Mouse (Mus musculus): Measurements from ENCODE around the gene Nav2.

The Nav2 gene

DNA sequence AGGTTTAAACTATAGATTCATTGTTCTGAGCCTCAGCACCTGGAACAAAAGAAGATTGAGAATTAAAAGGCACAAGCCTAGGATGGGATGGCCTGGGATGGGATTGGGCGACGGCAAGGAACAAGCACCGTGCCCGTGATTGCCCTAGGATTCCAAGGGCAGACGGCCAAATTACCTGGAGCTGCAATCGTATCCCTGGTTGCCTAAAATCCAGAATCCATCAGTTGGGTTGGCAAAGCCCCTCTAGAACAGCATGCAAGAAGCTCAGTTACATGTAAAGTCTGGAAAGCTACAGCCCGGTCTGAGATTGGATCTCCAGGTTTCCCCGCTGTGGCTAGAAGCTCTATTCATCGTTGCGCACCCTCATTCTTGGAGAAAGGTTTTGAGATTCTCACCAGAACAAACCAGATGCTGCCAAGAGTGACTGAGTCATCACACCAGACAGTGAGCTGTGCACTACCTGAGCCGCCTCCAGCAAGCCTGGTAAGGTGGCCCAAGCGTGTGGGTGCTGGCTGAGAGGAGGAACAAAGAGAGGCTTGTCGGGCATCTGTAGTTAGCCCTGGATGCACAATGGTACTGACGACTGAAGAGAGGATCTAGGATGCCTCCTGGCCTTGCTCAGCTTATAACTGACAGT lies 531.9 kb downstream of the Nav2 start:
- no peak for DNase-seq (ENCODE audit: low spot score)

DNA sequence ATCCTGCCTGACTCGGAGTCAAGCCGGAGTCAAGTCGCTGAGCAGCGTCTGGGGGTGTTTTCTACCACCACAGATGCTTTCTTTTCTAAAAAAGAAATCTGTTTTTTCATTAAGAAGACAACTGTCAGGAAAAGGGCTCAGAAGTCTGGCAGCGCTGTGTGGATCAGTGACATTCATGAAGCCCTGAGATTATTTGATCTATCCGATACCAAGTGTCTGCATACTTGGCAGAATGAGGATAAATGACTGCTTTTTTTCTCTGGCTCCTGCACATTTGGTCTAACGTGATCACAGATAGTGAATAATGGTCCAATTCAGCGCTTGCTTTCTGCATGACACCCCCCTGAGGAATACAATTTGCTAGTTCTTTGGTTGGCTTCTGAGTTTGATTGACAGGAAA lies 533.7 kb downstream of the Nav2 start:
- DNase-seq (ENCODE audit: low spot score) = no peak

DNA sequence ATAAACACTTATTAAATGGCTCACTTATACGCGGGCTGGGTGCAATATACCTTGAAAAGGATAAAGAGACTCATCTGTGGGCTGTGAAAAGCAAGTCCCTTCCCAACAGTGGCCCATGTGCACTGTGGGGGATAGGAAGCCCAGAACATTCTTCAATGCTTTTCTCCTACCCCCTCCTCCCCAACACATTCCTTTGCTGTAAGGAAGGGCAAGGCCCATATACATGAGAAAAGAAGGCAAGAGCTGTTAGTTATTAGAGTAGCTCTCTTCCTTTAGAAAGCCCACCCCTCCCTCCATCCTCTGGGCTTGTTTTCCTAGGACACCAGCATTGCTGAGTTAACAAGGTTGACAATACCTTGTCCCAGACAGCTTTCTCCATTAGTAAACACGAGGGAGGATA lies 540.1 kb downstream of the Nav2 start:
- no peak for DNase-seq (ENCODE audit: low spot score)

DNA sequence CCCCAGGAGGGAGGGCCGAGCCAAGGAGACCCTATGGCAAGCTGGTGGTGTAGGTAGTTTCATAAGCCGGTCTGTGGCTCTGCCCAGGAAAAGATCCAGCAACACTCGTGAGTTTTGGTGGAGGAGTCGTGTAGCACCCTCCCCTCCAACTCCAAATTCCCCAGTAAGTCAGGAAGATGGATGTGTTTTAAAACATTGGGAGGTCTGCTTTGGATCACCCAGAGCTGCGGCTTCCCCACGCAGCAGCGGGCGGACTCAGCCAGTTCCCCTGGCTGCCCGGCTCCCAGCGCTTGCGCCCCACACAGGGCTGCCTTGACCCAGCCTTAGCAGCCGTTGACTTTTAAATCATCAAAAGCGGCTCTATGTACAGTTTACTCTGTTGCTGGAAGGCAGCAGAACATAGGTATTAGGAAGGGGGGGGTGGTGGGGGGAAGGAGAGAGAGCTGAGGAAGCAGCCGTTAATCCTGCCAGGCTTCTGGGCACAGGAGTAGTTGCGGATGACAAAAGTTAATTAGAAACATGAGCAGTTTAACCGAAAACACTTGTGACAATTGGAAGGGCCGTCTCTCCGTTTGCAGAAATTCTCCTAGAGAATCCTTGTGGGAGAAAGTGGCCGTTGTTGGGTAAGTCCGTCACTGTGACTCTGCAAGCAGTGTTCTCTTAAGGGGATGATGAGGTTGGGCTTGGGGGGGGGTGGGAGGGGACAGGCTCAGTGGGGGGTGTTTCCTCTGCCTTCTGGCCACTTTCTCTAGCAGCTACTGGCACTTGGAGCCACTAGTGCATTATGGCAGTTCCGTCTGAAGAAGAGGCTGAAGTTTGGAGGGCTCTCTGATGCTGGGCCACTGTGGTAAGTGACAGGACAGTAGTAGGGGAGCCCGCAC lies 542.0 kb downstream of the Nav2 start:
- DNase-seq (ENCODE audit: low spot score) = no peak

DNA sequence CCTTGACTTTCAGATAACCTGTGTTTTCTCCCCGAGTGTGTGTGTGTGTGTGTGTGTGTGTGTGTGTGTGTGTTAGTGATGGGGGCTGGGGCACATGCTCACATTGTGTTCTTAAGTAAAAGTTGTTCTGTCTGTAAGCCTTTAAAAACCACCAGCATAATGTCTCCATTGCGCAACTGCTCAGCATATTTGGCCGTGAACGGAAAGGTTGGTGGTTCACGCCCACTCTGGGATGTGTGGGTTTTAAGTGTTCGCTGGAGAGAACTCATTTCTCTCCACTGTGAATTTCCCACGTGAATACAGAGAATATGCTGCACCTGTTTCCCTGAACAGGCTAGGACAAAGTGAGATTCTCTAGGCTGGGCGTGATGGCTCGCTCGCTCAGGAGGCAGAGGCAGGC lies 542.7 kb downstream of the Nav2 start:
- DNase-seq (ENCODE audit: low spot score) = no peak

DNA sequence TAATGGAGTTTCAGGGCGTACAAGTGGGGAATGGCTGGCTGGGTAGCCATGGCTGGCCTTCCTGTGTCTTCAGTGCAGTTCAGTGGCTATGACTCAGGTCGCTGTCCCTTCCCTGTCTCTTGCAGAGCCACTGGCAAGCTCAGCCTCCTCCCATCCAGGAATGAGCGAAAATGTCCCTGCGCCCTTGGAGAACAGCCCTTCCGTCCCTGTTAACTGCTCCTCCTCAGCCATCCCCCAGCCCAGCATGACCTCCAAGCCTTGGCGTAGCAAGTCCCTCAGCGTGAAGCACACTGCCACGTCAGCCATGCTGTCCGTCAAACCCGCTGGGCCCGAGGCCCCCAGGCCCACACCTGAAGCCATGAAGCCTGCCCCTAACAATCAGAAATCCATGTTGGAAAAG lies 543.8 kb downstream of the Nav2 start:
- no peak for DNase-seq (ENCODE audit: low spot score)

DNA sequence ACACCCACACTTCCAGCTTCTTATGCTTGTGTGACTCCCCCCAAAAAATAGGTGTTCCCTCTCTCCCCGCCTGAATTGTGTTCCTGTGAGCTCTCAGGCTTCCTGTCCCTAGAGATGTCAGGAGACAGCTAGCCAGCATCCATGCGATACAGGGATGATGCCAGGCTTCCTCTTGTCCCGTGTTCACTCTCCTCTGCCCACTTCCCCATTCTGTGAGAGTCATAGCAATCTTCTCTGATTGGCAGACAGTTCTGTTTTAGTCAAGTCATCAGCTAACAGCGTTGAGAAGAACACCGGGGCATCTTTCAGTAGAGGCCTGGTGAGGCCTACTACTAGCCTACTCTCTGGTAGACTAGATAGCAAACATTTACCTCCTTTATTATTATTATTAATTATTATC lies 546.1 kb downstream of the Nav2 start:
- no peak for DNase-seq (ENCODE audit: low spot score)

DNA sequence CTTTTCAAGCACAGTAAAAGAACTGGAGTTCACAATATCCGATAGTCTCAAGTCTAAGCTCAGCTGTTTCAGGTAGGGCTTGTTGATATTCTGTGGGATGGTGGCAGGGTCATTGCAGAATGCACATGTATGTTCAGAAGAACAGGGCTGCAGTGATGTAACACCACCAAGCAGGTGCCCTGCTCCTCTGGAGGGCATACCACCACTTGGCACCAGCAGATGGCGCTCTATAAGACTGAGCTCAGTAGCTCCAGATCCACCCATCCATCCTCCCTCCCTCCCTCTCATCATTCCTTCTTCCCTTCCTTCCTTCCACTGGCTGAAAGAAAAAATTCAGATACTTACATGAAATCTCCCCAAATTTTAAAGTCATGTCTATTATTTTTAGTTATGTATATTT lies 547.6 kb downstream of the Nav2 start:
- peak; percentile 5 for DNase-seq (ENCODE audit: low spot score)

DNA sequence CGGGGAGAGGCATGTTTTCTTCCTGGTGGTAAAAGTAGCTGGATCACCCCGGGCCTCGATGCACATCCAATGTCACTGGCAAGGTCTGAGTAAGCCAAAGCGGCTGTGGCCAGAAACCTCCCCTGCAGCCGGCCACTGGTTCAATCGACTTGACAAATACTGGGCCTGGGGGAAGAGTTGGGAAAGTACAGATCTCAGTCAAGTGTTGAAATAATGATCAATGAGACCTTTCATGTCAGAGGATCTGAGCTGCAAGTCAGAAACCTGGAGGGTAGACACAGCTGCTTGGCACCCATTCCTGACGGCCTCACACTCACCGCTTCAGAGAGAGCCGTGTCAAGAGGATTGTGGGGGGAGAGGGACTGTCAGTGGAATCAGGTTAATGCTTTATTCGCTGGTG lies 548.9 kb downstream of the Nav2 start:
- DNase-seq (ENCODE audit: low spot score) = no peak

DNA sequence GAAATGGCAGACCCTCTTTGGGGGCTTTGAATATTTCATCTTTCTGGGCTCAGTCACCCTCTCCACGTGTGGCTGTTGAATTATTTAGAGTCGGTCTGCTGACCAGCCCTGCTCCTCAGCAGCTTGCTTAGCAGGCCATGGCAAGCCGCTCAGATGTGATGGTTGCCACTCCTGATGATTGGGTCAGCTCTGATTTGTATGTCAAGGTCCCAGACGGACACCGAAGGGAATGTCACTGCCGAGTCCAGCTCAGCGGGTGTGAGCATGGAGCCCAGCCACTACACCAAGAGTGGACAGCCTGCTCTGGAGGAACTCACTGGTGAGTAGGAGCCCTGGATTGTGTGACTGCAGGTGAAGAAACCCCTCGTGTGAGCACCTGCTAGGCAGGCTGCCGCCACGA lies 549.4 kb downstream of the Nav2 start:
- no peak for DNase-seq (ENCODE audit: low spot score)

DNA sequence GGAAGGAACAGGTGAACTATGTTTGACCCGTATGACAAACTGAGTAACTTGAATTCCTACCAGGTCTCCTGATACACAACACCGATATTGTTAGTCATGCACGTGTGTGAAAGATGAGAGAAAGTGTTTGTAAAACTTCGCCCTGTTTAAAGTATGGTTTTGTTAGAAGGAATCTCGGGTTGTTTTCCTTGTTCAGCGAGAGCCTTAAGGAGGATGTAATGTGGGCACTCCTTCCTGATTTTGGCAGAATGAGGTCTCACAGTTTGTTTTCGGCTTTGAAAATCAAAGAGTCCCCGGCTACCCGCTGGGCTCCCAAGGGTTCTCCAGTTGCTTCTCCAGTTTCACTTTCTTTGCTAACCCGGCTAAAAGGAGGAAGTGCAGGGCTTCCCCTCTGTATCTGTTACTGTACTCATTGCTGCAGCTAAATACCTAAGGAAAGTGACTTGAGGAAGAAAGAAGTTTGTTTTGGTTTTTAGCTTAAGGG lies 553.9 kb downstream of the Nav2 start:
- no peak for DNase-seq (ENCODE audit: low spot score)

DNA sequence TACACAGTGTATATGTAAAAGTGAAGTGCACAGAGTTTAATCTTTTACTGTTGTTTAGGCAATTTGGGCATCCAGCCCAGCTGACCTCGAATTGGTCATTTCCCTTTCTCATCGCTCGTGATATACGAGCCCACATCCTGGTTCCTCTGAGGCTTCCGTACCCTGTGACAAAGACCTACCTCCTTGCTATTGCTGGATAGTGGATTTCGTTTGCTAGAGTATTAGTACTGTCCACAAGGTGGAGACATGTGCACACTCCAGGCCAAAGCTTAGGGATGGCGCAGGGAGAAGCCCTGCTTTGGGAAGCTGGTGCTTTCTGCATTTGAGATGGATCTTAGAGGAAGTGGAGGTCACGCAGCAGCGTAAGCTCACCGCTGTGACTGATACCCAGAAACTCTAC lies 559.3 kb downstream of the Nav2 start:
- DNase-seq (ENCODE audit: low spot score) = peak; percentile 12

DNA sequence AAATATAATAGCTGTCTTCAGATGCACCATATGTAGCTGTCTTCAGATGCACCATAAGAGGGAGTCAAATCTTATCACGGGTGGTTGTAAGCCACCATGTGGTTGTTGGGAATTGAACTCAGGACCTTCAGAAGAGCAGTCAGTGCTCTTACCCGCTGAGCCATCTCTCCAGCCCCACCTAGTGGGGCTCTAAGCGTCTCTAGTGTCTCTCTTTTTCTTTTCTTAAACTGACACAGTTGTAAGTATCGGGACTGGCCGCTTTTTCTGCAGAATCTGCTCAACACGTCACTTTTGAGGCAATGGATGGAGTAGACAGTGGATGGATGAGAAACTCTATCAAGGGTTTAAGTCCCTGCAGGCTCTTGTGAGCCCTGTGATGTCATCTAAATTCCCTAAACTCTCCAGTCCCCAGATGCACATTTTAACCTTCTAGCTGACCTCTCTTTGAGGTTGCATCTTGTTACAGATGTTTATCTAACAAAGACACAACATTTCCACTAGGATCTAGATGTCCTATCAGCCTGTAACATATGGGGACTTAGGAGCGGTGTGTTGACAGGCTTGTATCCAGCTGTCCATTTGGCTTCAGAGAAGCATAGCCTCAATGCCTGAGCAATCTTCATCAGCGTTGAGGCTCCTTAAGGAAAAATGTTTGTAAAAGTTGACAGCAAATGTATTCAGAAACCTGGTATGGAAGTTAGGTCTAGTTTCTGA lies 560.1 kb downstream of the Nav2 start:
- DNase-seq (ENCODE audit: low spot score) = no peak

DNA sequence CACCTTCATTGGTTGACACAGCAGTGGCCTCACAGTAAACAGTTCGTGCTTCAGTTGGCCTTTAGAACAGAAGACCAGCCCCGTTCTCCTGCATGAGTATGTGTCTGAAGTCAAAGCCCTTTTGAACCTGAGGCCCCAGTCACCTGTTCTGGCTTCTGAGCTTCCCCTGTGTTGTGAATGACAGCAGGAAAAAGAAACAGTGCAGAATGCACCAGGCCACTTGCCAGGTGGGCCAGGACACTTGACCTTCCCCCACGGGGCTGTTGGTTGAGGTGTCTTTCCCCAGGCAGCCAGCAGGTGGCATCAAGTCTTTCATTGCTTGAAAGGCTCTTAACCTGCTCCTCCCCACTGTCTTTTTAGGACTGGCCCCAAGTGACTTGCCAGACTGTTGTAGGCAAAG lies 562.8 kb downstream of the Nav2 start:
- peak; percentile 50 for DNase-seq (ENCODE audit: low spot score)

DNA sequence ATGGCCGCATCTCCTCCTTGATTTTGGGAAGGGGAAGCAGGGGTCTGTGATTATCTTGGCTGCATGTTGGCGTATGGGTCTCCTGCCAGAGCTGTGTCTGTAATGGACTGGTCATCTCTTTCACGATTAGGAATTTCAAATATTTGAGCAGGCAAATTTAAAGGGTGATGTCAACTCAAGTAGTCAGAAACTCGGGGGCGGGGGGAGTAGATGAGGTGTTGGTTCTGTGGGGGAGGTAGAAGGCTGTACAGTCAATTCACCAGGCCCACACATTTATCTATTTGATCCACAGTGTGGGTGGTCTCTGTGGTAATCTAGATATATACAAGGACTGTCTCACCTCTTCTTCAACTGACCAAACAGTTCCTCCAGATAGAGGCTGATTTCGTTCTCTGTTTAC lies 566.8 kb downstream of the Nav2 start:
- no peak for DNase-seq (ENCODE audit: low spot score)

DNA sequence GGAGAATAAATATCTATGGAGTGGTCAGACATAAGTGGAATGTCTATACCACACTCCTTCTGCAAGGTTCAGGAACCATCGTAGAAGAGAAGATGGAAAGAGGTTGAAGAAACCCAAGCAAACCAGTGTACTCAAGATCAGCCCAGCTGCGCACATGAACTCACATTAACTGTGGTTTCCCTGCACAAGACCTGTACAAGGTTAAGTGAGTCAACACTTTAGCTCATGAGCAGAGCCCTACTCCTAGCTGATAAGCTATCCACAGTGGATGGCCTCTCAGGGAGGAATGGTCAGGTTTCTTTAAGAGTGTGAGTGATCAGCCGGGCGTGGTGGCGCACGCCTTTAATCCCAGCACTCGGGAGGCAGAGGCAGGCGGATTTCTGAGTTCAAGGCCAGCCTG lies 567.6 kb downstream of the Nav2 start:
- no peak for DNase-seq (ENCODE audit: low spot score)

DNA sequence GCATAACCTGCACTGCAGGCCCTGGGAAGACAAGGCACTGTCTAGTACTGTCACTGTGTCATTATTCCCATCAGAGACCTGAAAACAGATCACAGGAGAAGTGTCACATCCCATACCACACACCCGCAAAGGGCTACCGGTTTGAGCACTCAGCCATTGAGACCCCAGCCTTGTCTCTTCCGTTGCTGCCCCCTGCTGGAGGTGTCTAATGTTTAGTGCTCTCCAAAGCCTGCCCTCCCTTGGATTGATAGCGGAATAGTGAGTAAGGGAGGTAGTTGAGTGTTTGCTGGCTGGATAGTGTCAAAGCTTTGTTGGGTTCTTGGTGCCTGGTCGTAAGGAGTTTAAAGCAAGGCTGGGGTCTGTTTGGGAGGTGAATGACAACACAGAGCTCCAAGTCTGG lies 568.1 kb downstream of the Nav2 start:
- no peak for DNase-seq (ENCODE audit: low spot score)

DNA sequence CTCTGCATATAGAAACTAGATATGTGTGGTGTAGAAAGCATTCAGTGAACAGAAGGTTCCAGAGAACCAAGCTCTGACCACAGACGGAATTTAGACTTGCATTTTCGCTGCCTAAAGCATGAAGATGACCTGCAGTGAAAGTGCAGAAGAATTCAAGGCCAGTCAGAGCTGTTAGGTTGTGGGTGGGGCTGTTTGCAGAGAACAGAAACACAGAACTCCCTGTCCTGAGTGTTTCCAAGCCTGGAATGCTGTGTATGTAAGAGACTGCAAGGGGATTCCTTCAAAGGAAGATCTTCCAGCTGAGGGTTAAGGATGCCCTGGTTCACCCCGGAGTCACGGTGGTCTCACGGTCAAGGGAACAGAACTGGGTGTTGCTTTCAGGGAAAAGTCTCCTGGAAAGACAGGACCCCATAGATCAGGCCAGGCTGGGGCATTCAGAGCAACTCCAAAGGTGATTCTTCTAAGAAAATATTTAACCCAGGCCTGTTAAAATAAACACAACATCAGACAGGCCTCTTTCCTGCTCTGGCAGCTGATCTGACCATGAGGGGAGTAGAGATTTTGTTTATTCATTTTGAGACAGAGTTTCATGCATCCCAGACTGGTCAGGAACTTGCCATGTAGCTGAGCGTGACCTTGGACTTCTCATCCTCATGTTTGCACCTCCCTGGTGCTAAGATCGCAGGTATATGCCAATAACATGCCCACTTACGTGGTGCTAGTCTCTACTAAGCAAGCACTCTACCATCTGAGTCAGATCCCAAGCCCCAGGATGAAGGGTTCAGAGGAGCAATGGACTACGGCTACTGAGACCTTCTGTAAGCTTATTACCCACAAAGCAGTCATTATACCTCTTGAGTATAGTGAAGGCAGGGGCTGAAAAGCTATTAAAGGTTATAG lies 568.8 kb downstream of the Nav2 start:
- DNase-seq (ENCODE audit: low spot score) = no peak

DNA sequence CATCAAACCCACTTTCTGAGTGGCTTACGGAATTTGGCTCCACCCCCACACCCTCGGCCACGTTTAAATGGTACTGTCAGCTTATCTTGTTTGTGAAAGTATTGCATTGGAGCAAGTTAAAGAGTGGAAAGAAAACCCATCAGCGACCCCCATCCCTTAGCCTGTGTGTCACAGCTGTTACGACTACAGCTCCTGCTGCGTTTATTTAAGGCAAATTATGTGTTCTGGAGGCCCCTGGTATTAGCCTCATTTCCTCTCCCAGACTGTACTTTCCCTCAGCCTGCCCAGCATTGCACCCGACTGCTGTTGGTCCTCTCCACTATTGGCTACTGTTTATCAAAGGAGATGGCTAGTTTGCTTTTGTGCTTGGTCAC lies 569.4 kb downstream of the Nav2 start:
- DNase-seq (ENCODE audit: low spot score) = no peak

DNA sequence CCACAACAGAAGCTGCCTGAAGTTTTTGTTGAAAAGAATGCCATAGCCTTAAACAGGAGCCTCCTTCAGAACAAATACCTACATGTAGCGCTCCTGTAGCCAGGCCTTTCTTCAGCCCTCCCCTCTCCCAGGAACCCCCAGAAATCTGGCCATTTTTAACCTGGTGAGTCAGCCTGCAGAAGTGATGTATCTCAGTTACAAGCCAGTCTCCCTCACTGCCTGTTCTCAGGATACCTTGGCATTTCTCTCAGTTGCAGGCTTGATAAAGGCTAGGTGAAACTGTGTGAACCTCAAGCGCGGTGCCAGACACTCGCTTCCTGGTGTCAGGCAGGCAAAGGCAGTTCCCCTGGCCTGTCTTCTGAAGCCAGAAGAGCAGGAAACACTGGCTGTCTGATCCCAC lies 570.4 kb downstream of the Nav2 start:
- no peak for DNase-seq (ENCODE audit: low spot score)

DNA sequence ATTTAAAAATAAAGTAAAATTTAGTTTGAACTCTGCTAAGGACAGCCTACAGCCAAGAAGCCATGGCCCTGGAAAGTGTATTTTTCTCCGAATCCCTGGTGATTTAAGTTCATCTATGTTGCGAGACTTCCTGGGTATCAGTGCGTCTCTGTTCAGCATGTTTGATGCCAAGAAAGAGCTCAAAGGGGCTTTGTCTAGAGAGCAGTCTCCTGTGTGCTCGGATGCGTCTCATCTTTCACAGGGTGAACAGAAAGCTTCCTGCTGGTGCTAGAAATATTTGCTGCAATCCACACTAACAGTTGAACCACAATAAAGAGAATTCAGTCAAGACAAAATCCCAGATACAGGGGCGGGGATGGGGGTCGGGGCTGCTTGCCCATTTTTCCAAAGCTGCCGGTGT lies 572.4 kb downstream of the Nav2 start:
- no peak for DNase-seq (ENCODE audit: low spot score)
